Mouse (Mus musculus) E14TG2a.4 (cell line): ENCODE results near the gene Nol3.
A peak's percentile ranks its signal among the peaks of the same experiment; 100 is the strongest.

ENCODE experiments used
- H3K27me3 ChIP-seq: 2 replicates; pipeline ENCODE4 v1.6.1; 2014; ENCODE audit warnings: low read length, control low read depth; ENCODE audit not compliant: insufficient read depth
- H3K36me3 ChIP-seq: 2 replicates; pipeline ENCODE4 v1.6.1; 2014; ENCODE audit warnings: low read length, control low read depth; ENCODE audit not compliant: insufficient read depth
- H3K4me1 ChIP-seq: replicated peaks from 2 replicates; pipeline ENCODE4 v1.6.1; 2014; ENCODE audit warnings: low read depth, low read length, control low read depth
- H3K4me3 ChIP-seq: replicated peaks from 2 replicates; pipeline ENCODE4 v1.5.1; 2014; ENCODE audit warnings: mild to moderate bottlenecking, low read length
- H3K9me3 ChIP-seq: 2 replicates; pipeline ENCODE4 v1.6.1; 2014; ENCODE audit warnings: low read length, control low read depth
- CTCF ChIP-seq: conservative IDR thresholded peaks from 2 replicates; pipeline ENCODE4 v1.5.1; 2014; ENCODE audit warnings: low read length
- NANOG ChIP-seq: IDR thresholded peaks from 2 replicates; pipeline ENCODE4 v1.6.1; 2014; ENCODE audit warnings: borderline replicate concordance, low read length, mixed read lengths
- POU5F1 ChIP-seq: IDR thresholded peaks from 2 replicates; pipeline ENCODE4 v1.6.1; 2014; ENCODE audit warnings: low read length, borderline replicate concordance

The Nol3 gene

GRCm38 (mm10) chr8:105281821-105282220, 5.9 kb downstream of the Nol3 start:
- TF ChIP-seq POU5F1 (no peak), CTCF (no peak), NANOG (no peak)
- Histone ChIP-seq H3K36me3 (peaks cover 38% of the 10 kb centered on the region), H3K9me3 (no peaks in the 10 kb centered on the region), H3K4me3 (no peak overlapping the region), H3K27me3 (peaks cover 80% of the 10 kb centered on the region), H3K4me1 (peaks cover 63% of the 10 kb centered on the region)

DNA sequence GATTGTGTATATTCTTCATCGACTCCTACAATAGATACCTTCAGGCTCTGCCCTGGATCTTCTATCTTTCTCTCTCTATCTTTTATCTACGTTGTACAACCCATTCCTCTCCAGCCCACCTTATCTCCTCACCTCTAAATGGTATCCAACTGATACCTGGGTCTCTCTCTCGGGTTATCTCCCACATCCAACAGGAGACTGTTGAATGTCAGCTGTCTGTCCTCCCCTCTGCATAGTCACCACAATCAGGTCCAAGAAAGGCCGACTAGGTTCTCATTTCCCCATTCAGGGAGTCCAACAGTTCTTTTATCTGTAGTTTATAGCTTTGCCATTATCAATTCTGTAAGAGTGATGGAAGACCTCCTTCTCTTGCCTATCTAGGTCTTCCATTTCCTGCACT, 6.3 kb downstream of the Nol3 start:
- Histone ChIP-seq H3K36me3 (peaks cover 38% of the 10 kb centered on the region), H3K9me3 (no peaks in the 10 kb centered on the region), H3K27me3 (peaks cover 77% of the 10 kb centered on the region), H3K4me3 (peak overlapping the region; percentile 67), H3K4me1 (peaks cover 61% of the 10 kb centered on the region)
- TF ChIP-seq CTCF, result no peak
- TF ChIP-seq POU5F1, result no peak
- TF ChIP-seq NANOG, result no peak

GRCm38 (mm10) chr8:105283074-105283473, 7.1 kb downstream of the Nol3 start:
- TF ChIP-seq POU5F1 (no peak), CTCF (peak; percentile 91), NANOG (no peak)
- Histone ChIP-seq H3K9me3 (no peaks in the 10 kb centered on the region), H3K27me3 (peaks cover 68% of the 10 kb centered on the region), H3K4me1 (peaks cover 62% of the 10 kb centered on the region), H3K4me3 (peak overlapping the region; percentile 67), H3K36me3 (peaks cover 38% of the 10 kb centered on the region)

DNA sequence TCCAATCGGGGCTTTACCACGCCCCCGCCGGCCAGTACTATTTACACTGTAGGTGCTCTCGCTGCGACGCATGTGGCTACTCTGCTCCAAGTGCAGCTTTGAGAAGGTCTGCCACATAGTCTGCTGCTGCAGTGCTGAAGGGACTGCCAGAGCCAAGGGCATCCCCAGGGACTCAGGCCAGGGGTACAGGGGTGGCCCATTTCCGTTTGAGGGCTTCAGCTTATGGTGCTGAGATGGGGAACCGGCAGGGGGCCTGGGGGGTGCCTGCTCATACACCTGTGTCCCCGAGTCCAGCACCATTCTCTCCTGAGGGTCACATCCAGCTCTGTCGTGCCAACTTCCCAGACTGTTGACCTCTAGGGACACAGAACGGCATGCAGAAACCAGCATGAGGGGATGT, 9.6 kb downstream of the Nol3 start:
- Histone ChIP-seq H3K9me3 (no peaks in the 10 kb centered on the region), H3K4me3 (0 out of 2 replicates have a peak overlapping the region, but pooled peaks have one; percentile 20), H3K36me3 (peaks cover 31% of the 10 kb centered on the region), H3K27me3 (peaks cover 53% of the 10 kb centered on the region), H3K4me1 (peaks cover 67% of the 10 kb centered on the region)
- TF ChIP-seq CTCF (no peak), NANOG (no peak), POU5F1 (no peak)

DNA sequence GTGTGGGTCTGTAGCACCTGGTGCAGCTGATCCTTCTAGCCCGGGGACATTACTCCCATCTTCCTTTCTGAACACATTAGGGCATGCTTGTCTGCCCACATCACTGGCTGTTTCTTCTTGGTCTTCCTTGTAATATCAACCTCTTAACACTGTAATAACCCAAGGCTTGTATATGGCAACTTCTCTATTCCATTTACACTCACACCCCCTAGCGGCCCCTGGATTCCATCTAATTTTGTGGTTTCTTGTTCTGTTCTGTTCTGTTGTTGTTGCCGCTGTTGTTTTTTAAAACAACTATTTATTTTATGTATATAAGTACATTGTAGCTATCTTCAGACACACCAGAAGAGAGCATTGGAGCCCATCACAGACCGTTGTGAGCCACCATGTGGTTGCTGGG, 11.0 kb downstream of the Nol3 start:
- no peak for TF ChIP-seq POU5F1
- 0 out of 2 replicates have a peak, but pooled peaks have one; percentile 15 for TF ChIP-seq CTCF
- peaks cover 63% of the 10 kb centered on the region for H3K4me1 ChIP-seq
- peaks cover 20% of the 10 kb centered on the region for H3K36me3 ChIP-seq
- no peak overlapping the region for H3K4me3 ChIP-seq
- peaks cover 46% of the 10 kb centered on the region for H3K27me3 ChIP-seq
- no peaks in the 10 kb centered on the region for H3K9me3 ChIP-seq

GRCm38 (mm10) chr8:105288231-105288630, 12.3 kb downstream of the Nol3 start:
- no peaks in the 10 kb centered on the region for H3K9me3 ChIP-seq
- peaks cover 64% of the 10 kb centered on the region for H3K4me1 ChIP-seq
- H3K36me3 ChIP-seq, result peaks cover 15% of the 10 kb centered on the region
- TF ChIP-seq POU5F1, result no peak
- no peak for TF ChIP-seq NANOG
- TF ChIP-seq CTCF, result no peak
- H3K4me3 ChIP-seq, result peak overlapping the region; percentile 87; the same call in 1 of the 2 replicates
- peaks cover 45% of the 10 kb centered on the region for H3K27me3 ChIP-seq

DNA sequence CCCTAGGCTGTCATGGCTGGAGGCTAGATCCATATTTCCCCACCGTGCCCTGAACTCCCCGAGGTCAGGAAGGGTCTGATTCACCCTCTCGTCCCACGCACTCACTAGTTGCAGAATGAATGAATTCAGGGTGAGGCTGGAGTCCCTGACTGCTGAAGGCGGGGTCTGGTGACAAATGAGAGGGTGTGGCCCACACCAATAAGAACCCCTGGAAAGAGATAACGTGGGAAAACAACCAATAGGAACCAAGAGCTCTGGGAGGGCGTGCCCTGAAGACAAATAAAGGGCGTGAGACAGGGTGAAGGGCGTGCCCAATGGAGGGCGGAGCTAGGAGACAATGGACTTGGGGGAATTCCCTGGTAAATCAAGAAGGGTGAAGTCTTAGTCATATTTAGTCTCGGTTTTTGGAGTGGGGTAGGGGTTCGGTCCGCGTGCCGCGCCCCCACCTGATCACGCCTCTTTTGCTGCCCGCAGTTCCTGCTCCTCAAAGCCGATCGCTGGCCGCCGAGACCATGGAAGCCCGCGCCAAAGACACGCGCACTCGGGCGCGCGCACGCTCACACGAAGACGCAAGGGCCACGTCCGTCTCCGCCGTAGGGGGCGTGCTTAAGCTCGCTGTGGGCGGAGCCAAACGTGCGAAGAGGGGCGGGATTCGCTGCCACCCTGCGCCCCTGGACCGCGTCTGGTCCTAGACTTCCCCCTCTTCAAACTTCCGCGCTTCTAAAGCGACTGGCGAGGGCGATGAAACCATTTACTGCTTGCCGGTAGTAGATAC, 13.2 kb downstream of the Nol3 start:
- H3K9me3 ChIP-seq, result no peaks in the 10 kb centered on the region
- no peak for TF ChIP-seq CTCF
- TF ChIP-seq NANOG, result no peak
- TF ChIP-seq POU5F1, result no peak
- H3K4me3 ChIP-seq, result peak overlapping the region; percentile 87
- peaks cover 67% of the 10 kb centered on the region for H3K4me1 ChIP-seq
- H3K27me3 ChIP-seq, result peaks cover 48% of the 10 kb centered on the region
- peaks cover 15% of the 10 kb centered on the region for H3K36me3 ChIP-seq

DNA sequence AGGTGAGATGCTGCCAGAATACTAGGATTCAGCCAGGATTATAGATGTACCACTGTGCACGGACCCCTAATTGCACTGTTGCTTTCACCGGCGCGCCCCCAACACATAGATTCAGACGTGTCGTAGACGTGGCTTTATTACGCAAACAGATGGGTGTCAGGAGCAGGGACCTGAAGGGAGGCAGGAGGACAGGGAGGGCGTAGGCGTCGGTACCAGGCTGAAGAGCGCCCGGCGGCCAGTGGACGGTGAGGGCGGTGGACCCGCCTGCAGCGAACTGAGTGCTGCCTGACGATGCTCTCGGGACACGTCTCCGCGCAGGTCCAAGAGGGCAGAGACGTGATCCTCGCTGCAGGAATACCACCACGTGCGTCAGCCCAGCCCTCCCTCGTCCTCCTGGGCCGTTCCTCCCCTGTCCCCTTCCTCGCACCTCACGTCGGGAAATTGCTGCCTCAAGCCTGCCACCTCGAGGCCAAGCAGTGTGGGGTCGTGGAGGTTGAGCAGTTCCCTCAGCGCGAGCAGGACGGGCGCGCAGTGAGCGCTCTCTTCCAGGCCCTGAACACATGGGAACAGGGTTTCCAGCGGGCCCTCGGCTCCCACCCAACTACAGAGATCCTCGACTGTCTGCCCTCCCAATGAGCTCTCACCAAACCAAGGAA, 14.0 kb downstream of the Nol3 start, which contains the start of gene 4931428F04Rik:
Gene 4931428F04Rik, minus strand, starts transcription at position 60 of the 656 bp plus-strand sequence.
- H3K9me3 ChIP-seq, result no peaks in the 10 kb centered on the region
- H3K36me3 ChIP-seq, result peaks cover 10% of the 10 kb centered on the region
- H3K4me1 ChIP-seq, result peaks cover 73% of the 10 kb centered on the region
- peaks cover 42% of the 10 kb centered on the region for H3K27me3 ChIP-seq
- TF ChIP-seq POU5F1 (no peak), NANOG (no peak), CTCF (no peak; the same call in 1 of the 2 replicates)
- H3K4me3 ChIP-seq, result peak within 1 kb of the TSS; percentile 87
